Mouse (Mus musculus) heart, embryonic 10.5 days (tissue): ENCODE results near the gene Sgsm1. TPM values are rescaled to one million over a fixed set of nuclear protein-coding genes. Genes with fewer than 3 reads are reported as not detected.

Experiments
- DNase-seq: peaks from one replicate; pipeline ENCODE4 v3.0.0-alpha.2; 2017; ENCODE audit warnings: low spot score
- H3K27ac ChIP-seq: fragments of 300-500 bp; sonication (generic); 2 replicates; pipeline ENCODE4 v1.5.1; 2016; ENCODE audit warnings: mild to moderate bottlenecking
- H3K27me3 ChIP-seq: fragments of 300-500 bp; sonication (generic); 2 replicates; pipeline ENCODE4 v1.6.1; 2016; ENCODE audit warnings: mild to moderate bottlenecking; ENCODE audit not compliant: poor library complexity, insufficient read depth, severe bottlenecking
- H3K36me3 ChIP-seq: fragments of 300-500 bp; sonication (generic); 2 replicates; pipeline ENCODE4 v1.6.1; 2016; ENCODE audit warnings: mild to moderate bottlenecking, moderate library complexity
- H3K4me1 ChIP-seq: fragments of 300-500 bp; sonication (generic); 2 replicates; pipeline ENCODE4 v1.6.1; 2016; ENCODE audit warnings: mild to moderate bottlenecking
- H3K4me3 ChIP-seq: fragments of 300-500 bp; sonication (generic); 2 replicates; pipeline ENCODE4 v1.5.1; 2016; ENCODE audit warnings: mild to moderate bottlenecking, moderate library complexity
- H3K9me3 ChIP-seq: fragments of 300-500 bp; sonication (generic); 2 replicates; pipeline ENCODE4 v1.6.1; 2016; ENCODE audit warnings: mild to moderate bottlenecking, moderate library complexity
- WGBS: fragments of 180-500 bp; shearing (Covaris S2); methylation state at CpG from one replicate; pipeline ENCODE4 v1.1.7; 2016; 5-methylcytosine and 5-hydroxymethylcytosine counted together
- polyA plus RNA-seq: library from polyadenylated mRNA; unstranded; fragments of >200 nt; fragmentation: Nextera tagmentation; extraction: Ambion mirVana; gene quantifications from 2 replicates; pipeline ENCODE4 v1.2.1, GENCODE M21; 2016

The Sgsm1 gene
- polyA plus RNA-seq, 1 experiment from 2014 or later = 6.7 TPM

DNA sequence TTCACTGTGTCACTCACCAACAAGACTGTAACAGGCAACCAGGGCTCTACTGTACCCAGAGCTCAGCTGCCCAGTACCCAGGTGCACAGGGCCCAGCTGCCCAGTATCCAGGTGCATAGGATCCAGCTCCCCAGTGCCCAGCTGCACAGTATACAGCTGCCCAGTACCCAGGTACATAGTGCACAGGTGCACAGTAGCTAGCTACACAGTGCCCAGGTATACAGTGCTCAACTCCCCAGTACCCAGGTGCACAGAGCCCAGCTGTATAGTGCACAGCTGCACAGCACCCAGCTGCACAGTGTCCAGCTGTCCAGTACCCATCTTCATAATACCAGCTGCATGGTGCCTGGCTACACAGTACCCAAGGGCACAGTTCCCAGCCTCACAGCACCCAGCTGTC is 42.3 kb downstream of the Sgsm1 start:
- Histone ChIP-seq H3K27ac (no peak overlapping the region), H3K4me3 (no peak overlapping the region), H3K9me3 (no peaks in the 10 kb centered on the region), H3K27me3 (no peaks in the 10 kb centered on the region), H3K36me3 (0 out of 2 replicates have a peak, but pooled peaks cover 8% of the 10 kb centered on the region), H3K4me1 (no peaks in the 10 kb centered on the region)
- DNase-seq = no peak

DNA sequence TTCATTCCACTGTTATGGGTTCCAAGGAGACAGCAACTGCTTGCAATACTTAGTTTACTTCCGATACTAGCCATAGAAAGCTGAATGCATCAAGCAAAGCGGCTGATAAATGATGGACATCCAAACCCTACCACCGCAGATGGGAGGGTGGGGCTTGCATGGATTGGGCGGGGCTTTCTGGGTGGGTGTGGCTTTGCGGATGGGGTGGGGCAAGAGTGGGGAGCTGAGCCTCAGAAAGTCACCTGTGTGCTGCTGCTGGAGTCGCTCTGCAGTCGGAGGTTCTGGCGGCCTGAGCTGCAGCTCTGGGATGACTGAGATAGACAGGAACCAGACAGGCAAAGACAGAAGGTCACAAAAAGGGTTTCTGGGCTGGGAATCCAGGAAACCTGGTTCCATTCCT is 44.9 kb downstream of the Sgsm1 start:
- 74% methylated on average over 8 of the region's 8 CpGs for WGBS
- H3K9me3 ChIP-seq = no peaks in the 10 kb centered on the region
- no peak overlapping the region for H3K27ac ChIP-seq
- H3K4me1 ChIP-seq = peaks cover 6% of the 10 kb centered on the region; the same call in 1 of the 2 replicates
- H3K27me3 ChIP-seq = no peaks in the 10 kb centered on the region
- H3K36me3 ChIP-seq = 0 out of 2 replicates have a peak, but pooled peaks cover 8% of the 10 kb centered on the region
- H3K4me3 ChIP-seq = no peak overlapping the region
- DNase-seq = no peak

DNA sequence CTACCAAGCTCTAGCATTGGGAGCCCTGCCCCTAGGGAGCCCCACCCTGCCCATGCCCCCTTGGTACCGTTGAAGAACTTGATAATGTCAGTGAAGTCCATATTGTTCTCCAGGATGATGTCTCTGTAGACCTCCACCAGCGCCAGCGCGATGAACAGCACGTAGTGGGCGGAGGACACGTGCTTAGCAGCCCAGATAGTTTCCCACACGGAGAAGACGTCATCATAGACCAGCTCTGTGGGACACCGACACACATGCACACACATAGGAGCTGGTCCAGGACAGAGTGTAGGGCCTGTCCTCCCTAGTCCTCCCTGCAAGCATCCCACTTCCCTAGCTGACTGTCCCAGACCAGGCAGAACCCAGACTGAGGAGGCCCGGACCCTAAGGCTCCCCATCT is 59.8 kb downstream of the Sgsm1 start:
- DNase-seq = no peak
- Histone ChIP-seq H3K9me3 (no peaks in the 10 kb centered on the region), H3K27me3 (no peaks in the 10 kb centered on the region; the same call in 1 of the 2 replicates), H3K27ac (no peak overlapping the region), H3K4me3 (no peak overlapping the region), H3K4me1 (no peaks in the 10 kb centered on the region), H3K36me3 (no peaks in the 10 kb centered on the region)
- WGBS = 88% methylated on average over 11 of the region's 11 CpGs

DNA sequence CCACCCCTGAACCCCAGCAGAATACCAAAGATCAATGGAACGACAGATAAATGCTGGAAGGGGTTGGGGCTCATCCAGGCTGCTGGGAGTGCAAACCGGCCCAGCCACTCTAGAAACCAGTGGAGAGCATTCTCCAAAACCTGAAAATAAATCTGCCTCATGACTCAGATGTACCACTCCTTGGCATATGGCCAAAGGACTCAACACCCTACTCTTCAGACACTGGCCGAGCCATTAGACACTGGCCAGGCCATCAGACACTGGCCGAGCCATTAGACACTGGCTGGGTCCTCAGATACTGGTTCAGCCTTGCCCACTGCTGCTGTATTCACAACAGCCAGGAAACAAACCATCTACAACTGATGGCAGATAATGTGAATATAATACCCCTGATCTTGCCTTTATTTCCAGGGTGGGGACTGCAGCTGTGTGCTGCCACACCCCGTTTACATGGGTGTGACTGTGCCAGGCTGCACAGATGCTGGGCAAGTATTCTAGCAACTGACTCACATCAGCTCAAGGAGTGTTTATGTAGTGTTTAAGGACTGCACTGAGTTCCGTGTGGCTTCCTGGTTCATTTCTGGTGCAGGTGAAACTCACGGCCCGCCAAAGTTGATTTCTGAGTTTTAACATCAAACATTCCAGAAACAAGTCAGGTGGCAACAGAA is 61.2 kb downstream of the Sgsm1 start:
- Histone ChIP-seq H3K9me3 (no peaks in the 10 kb centered on the region), H3K36me3 (peaks cover 3% of the 10 kb centered on the region; the same call in 1 of the 2 replicates), H3K4me1 (no peaks in the 10 kb centered on the region), H3K4me3 (no peak overlapping the region), H3K27ac (no peak overlapping the region), H3K27me3 (no peaks in the 10 kb centered on the region; the same call in 1 of the 2 replicates)
- no peak for DNase-seq
- WGBS = 64% methylated on average over 8 of the region's 8 CpGs

DNA sequence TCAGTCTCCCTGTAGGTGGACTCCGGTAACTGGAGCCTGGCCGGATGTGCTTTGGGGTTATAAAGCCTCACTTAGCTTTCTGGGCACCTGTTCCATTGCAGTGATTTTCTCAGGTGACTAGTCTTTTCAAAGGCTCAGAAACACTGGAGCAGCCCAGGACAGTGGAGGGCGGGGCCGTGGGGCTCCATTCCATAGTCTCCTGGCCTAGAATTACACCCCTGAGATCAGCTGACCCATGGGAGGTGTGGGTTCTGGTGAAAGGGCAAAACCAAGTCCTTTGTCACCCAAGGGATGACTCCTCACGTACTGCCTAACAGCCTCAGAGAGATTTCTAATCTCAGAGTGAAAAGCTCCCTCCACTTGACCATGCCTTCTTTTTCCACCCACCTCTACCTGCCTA is 80.4 kb downstream of the Sgsm1 start:
- H3K4me3 ChIP-seq = no peak overlapping the region
- no peak overlapping the region for H3K27ac ChIP-seq
- DNase-seq = no peak
- H3K9me3 ChIP-seq = no peaks in the 10 kb centered on the region
- peaks cover 9% of the 10 kb centered on the region; the same call in 1 of the 2 replicates for H3K27me3 ChIP-seq
- no peaks in the 10 kb centered on the region for H3K36me3 ChIP-seq
- H3K4me1 ChIP-seq = peaks cover 22% of the 10 kb centered on the region
- 79% methylated on average over 5 of the region's 5 CpGs for WGBS

DNA sequence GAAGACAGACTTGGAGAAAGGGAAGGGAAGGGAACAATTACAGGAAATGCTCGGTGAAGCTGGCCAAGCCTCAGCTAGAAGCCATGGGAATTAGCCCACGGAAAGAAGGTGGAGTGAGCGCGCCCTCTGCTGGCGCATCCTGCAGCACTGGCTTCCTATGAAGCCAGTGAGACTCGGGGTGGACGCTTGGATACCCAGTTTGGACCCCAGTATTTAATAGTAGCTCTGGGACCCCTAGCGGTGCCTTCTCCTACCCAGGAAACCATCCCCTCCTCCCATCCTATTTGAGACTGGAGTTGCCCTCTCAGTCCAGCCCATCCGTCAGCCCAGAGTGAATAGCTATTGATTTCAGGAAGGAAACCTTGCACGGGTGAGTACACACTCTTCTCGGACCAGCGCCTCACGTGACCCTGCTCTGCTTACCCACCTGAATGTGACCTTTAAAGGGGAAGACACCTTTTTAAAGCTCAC is 83.9 kb downstream of the Sgsm1 start, which contains the start of gene Tmem211:
Gene Tmem211 (plus strand): TSS at position 278 of the 471 bp plus-strand sequence.
- H3K27me3 ChIP-seq = peaks cover 22% of the 10 kb centered on the region; the same call in 1 of the 2 replicates
- H3K36me3 ChIP-seq = no peaks in the 10 kb centered on the region
- peak; percentile 92 for DNase-seq
- WGBS = 2% methylated on average over 13 of the region's 13 CpGs
- no peaks in the 10 kb centered on the region for H3K9me3 ChIP-seq
- peaks cover 30% of the 10 kb centered on the region for H3K4me1 ChIP-seq
- peak within 1 kb of the TSS; percentile 79 for H3K27ac ChIP-seq
- H3K4me3 ChIP-seq = peak within 1 kb of the TSS; percentile 44

DNA sequence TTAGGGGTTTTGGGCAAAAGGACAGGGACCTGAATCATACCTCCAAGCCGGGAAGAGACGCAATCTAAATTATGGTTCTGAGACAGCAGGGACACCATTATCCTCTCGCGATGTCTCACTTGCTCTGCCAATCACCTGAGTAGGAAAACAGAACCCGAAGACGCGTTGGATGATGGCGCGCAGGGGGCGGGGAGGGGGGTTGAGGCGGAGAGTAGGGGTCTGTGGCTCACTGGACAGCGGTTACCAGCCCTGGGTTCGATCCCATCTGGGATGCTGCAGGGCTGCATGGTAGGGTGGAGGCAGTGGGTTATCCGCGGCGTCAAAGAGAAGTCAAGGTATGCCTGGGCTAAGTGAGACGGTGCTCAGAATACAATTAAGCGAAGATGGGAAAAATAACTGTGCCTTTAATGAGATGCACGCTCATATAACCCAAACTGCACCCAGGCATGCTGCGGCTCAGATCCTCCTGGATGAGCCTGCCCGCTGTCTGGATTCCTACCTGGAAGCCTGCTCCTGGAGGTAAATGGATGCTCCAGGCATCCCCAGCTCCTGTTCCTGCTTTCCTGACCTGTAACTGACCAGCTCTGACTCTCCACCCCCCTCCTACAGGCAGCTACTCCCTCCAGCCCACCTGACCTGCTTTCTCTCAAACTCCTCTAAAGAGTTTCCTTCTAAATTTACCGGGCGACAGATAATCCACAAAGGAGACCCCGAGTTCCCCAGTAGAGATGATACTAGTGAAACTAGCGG is 84.7 kb downstream of the Sgsm1 start:
- peak overlapping the region; percentile 44 for H3K4me3 ChIP-seq
- no peaks in the 10 kb centered on the region for H3K9me3 ChIP-seq
- DNase-seq = no peak
- peak overlapping the region; percentile 79 for H3K27ac ChIP-seq
- 19% methylated on average over 25 of the region's 25 CpGs for WGBS
- peaks cover 22% of the 10 kb centered on the region; the same call in 1 of the 2 replicates for H3K27me3 ChIP-seq
- H3K4me1 ChIP-seq = peaks cover 31% of the 10 kb centered on the region
- no peaks in the 10 kb centered on the region for H3K36me3 ChIP-seq

DNA sequence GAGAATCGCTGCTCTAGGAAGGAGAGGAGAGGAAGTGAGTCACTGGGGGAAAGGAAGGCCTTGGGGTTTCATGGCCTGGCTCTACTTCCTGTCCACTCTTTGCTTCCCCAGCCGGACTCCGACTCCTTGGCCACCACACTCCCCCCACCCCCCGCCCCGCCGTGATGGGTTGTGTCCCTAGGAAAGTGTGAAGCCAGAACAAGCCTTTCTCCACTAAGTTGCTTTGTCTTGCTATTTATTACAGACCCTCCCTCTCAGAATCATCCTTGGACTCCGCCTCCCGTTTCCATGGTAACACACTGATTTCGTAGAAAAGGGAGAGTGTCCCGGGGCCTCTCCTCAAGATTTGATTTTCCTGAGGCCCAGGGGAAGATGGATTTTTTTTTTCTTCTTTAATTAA is 85.3 kb downstream of the Sgsm1 start:
- no peak for DNase-seq
- Histone ChIP-seq H3K27ac (peak overlapping the region; percentile 69; the same call in 1 of the 2 replicates), H3K27me3 (peaks cover 28% of the 10 kb centered on the region; the same call in 1 of the 2 replicates), H3K4me3 (peak overlapping the region; percentile 44; the same call in 1 of the 2 replicates), H3K4me1 (peaks cover 37% of the 10 kb centered on the region), H3K36me3 (no peaks in the 10 kb centered on the region), H3K9me3 (no peaks in the 10 kb centered on the region)
- WGBS = 27% methylated on average over 10 of the region's 10 CpGs

DNA sequence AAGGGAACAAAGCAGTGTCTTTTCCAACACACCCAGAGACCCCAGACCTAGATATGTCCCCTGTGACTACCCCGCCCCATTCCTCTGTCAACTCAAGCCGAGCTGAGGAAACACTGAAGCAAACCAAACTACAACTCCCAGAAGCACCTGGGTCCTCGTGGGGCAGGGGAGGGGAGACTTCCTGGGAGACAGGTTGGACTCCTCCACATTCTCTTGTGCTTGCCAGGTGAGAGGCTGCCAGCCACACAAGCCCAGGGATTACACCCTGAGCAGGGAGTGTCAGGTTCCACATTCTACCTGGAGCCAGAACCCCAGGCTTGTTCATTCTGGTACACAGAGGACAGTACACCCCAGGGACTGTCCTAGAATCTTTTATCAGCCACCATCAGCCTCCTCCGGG is 86.7 kb downstream of the Sgsm1 start:
- H3K27me3 ChIP-seq = peaks cover 37% of the 10 kb centered on the region; the same call in 1 of the 2 replicates
- H3K4me1 ChIP-seq = peaks cover 48% of the 10 kb centered on the region
- DNase-seq = no peak
- no peaks in the 10 kb centered on the region for H3K9me3 ChIP-seq
- H3K36me3 ChIP-seq = no peaks in the 10 kb centered on the region
- 36% methylated on average over 4 of the region's 4 CpGs for WGBS
- H3K27ac ChIP-seq = peak overlapping the region; percentile 69
- no peak overlapping the region for H3K4me3 ChIP-seq

DNA sequence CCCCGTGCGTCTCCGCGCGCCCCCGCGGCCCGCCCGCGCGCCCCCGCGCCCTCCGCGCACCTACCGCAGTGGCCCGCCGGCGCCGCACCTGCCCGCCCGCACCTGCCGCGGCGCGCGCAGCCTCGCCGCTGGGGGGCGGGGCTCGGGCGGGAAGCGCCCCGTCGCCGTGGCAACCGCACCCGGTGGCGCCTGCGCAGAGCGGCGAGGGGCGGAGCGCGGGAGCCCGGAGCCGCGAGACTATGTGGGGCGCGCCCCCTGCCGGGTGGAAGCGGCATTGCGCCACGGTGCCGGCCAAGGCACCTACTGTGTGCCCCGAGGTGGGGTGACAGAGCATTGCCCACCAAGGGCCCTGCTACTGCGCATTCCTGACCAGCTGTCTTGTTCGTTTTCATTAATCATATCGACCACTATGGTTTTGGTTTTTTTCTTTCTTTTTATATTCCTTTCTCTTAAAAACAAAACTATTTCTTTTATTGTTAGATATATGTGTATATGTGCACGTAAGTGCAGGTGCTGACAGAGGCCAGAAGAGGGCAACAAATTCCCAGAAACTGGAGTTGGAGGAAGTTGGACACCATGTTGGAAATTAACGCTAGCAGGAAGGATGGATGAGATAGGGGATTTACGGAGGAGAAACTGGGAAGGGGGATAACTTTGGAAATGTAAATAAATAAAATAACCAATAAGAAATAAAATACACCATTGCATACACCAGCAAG is 89.3 kb downstream of the Sgsm1 start, which contains the start of gene 2900026A02Rik:
Gene 2900026A02Rik (minus strand): TSS at position 90 of the 719 bp plus-strand sequence.
- H3K4me3 ChIP-seq = peak within 1 kb of the TSS; percentile 77
- peaks cover 52% of the 10 kb centered on the region for H3K27me3 ChIP-seq
- H3K9me3 ChIP-seq = no peaks in the 10 kb centered on the region
- 8% methylated on average over 62 of the region's 62 CpGs for WGBS
- no peak for DNase-seq
- no peaks in the 10 kb centered on the region for H3K36me3 ChIP-seq
- peaks cover 50% of the 10 kb centered on the region for H3K4me1 ChIP-seq
- peak within 1 kb of the TSS; percentile 77 for H3K27ac ChIP-seq

DNA sequence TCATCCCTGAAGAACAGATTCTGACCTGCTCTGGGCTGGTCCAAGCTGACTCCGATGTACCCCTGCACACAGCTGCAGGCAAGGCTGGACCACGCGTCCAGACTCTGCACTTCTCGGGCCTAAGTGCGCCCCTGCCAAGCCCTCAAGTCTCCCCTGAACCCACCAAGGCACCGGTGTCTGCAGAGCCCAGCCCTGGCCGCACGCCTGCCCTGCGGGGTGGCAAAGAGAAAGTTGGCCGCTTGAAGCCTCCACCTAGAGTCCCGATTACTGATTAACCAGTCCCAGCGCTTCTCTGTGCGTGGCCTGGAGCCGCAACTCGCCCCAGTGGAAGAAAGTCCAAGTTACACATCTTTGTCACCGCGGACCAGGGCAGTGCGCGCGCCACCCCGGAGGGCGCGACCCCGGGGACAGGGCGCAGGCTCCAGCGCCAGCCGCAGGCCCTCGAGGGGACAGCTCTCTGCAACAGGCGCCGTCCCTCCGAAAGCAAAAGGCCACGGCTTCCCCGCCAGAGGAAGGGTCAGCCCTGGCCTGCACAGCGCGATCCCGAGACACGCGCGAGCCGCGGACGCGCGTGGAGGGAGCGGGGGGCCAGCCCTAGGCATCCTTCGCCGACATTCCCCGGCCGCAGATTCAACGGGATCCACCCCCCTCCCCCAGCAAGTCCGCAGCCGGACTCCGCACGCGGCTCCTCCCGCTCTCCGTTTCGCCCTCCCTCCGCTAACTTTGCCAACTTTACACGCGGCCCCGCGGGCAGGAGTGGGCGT is 90.0 kb downstream of the Sgsm1 start:
- peaks cover 44% of the 10 kb centered on the region for H3K4me1 ChIP-seq
- no peak for DNase-seq
- no peaks in the 10 kb centered on the region for H3K9me3 ChIP-seq
- H3K27ac ChIP-seq = peak overlapping the region; percentile 77
- H3K27me3 ChIP-seq = peaks cover 53% of the 10 kb centered on the region
- no peaks in the 10 kb centered on the region for H3K36me3 ChIP-seq
- 2% methylated on average over 64 of the region's 64 CpGs for WGBS
- peak overlapping the region; percentile 77 for H3K4me3 ChIP-seq

DNA sequence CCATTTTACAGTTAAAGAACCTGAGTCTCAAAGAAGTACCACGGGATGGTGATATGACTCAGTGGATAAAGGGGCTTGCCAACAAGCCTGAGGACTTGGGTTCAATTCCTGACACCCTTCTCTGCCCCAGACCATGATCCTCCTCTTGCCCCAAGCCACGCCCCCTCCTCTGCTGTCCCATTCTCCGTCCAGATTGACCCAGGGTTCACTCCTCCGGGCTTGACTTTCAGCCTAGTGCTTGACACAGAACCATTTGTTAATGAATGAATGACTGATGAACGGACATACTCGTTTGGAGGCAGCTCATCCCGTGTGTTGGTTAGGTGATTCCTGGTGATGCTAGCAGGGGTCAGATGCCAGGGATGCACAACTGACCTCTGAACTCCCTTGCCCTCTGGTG is 90.7 kb downstream of the Sgsm1 start:
- H3K27me3 ChIP-seq = peaks cover 48% of the 10 kb centered on the region
- peak overlapping the region; percentile 77 for H3K4me3 ChIP-seq
- 59% methylated on average over 7 of the region's 7 CpGs for WGBS

More for the DNA sequence above, 90.7 kb downstream of the Sgsm1 start:
- no peaks in the 10 kb centered on the region for H3K36me3 ChIP-seq
- no peaks in the 10 kb centered on the region for H3K9me3 ChIP-seq
- H3K4me1 ChIP-seq = peaks cover 42% of the 10 kb centered on the region
- peak overlapping the region; percentile 77; the same call in 1 of the 2 replicates for H3K27ac ChIP-seq
- DNase-seq = no peak
